Mouse (Mus musculus): ENCODE data around the gene Dalrd3.

GRCm38 (mm10) chr9:108530954-108531353, 38.7 kb upstream of the Dalrd3 start:
- TF ChIP-seq CTCF (IDR thresholded peaks at IDR 0.05; ENCODE audit: control insufficient read depth, insufficient read depth, insufficient replicate concordance, low read depth, low read length) (no peak), POLR2A (IDR thresholded peaks at IDR 0.05; ENCODE audit: control insufficient read depth, low read depth, low read length) (no peak)
